Mouse (Mus musculus) ES-Bruce4 (cell line): ENCODE measurements at regions not wholly inside any gene's neighbourhood (a gene's known extent, or its start where the extent isn't known, plus 50 kb on each side); places are given as distances from the start of the nearest gene placed in this dataset.

Experiments used
- H3K27ac ChIP-seq: 2 replicates; pipeline ENCODE4 v1.5.1; 2012; ENCODE audit warnings: low read length, inconsistent platforms; ENCODE audit not compliant: insufficient read depth
- H3K27me3 ChIP-seq: 2 replicates; pipeline ENCODE4 v1.6.1; 2012; ENCODE audit warnings: mild to moderate bottlenecking, low read length, inconsistent platforms; ENCODE audit not compliant: control insufficient read depth, poor library complexity, insufficient read depth, severe bottlenecking
- H3K36me3 ChIP-seq: 2 replicates; pipeline ENCODE4 v1.6.1; 2012; ENCODE audit warnings: inconsistent platforms, mild to moderate bottlenecking, low read length, moderate library complexity; ENCODE audit not compliant: control insufficient read depth, poor library complexity, insufficient read depth, severe bottlenecking
- H3K4me1 ChIP-seq: one replicate; pipeline ENCODE4 v1.8.1; 2011; ENCODE audit warnings: low read length; ENCODE audit not compliant: control insufficient read depth, insufficient read depth
- H3K4me3 ChIP-seq: 2 replicates; pipeline ENCODE4 v1.5.1; 2011; ENCODE audit warnings: low read depth, mild to moderate bottlenecking, low read length
- H3K9ac ChIP-seq: 2 replicates; pipeline ENCODE4 v1.6.1; 2012; ENCODE audit warnings: low read depth, mild to moderate bottlenecking, inconsistent platforms; ENCODE audit not compliant: poor library complexity, severe bottlenecking
- H3K9me3 ChIP-seq: replicated peaks from 2 replicates; pipeline ENCODE4 v1.6.1; 2012; ENCODE audit warnings: mild to moderate bottlenecking, low read length, inconsistent platforms; ENCODE audit not compliant: control insufficient read depth, poor library complexity, insufficient read depth, severe bottlenecking
- CTCF ChIP-seq: IDR thresholded peaks from one replicate; pipeline ENCODE4 v1.8.1; 2011; ENCODE audit warnings: low read depth, low read length
- EP300 ChIP-seq: IDR thresholded peaks from 2 replicates; pipeline ENCODE4 v1.6.1; 2011; ENCODE audit warnings: low read depth, low read length; ENCODE audit not compliant: insufficient read depth
- POLR2A ChIP-seq: IDR thresholded peaks from one replicate; pipeline ENCODE4 v1.8.1; 2011; ENCODE audit warnings: low read length; ENCODE audit not compliant: insufficient read depth

DNA sequence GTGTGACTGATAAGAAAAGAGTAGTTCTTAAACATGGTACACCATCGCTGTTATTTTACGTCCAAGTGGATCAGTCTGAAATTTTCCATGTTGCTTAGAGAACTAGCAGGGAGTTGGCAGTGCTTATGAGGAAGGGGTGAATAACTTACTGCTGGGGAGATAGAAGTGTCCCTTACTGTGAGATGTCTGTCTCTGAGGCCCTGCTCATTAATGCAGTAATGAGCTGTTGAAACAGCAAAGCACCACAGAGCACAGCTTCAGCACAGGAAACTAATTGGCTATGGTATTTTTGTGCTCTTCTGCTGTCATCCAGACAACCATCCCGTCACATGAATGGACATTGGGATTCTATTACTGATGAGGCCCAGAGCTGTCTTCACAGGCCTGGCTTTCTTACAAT lies 988.0 kb downstream of the Serpinb8 start:
- Histone ChIP-seq H3K4me3 (no peak overlapping the region), H3K9me3 (no peaks in the 10 kb centered on the region)

DNA sequence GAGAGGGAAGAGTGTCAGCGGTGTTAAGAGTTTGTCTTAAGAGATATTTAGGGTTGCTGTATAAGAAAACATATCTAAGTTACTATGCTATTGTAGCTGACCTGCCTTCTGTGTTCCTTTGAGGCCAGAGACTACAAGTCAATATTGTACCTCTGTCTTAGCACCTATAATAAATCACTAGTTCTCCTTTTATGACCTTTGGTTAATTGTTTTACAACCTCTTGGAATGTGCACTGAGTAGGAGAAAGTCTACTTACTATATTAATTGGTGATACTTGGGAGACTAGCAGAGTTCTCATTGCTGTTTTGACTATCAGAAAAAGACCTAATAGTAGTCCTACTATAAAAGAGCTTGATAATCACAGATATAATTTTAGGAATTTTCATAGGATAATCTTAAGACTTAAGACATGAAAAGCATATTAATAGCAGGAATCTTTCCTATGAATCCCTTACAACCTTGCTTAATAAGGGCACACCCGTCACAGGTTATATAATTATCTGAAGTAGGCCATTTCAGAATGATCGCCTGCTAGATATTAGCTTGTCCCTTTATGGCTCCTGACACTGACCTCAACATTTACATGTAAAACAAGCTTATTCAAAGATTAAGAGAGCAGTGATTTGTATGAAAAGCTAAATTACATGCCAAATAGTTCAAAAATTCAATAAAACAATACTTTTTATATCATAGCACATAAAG lies 1003.1 kb downstream of the Serpinb8 start:
- no peaks in the 10 kb centered on the region for H3K36me3 ChIP-seq
- H3K9me3 ChIP-seq, result no peaks in the 10 kb centered on the region
- H3K27me3 ChIP-seq, result no peaks in the 10 kb centered on the region
- H3K9ac ChIP-seq, result no peak overlapping the region
- TF ChIP-seq EP300 (no peak), POLR2A (no peak), CTCF (no peak)
- no peak overlapping the region for H3K4me3 ChIP-seq
- no peak overlapping the region for H3K27ac ChIP-seq
- no peaks in the 10 kb centered on the region for H3K4me1 ChIP-seq

More for the DNA sequence above, 988.0 kb downstream of the Serpinb8 start:
- no peaks in the 10 kb centered on the region for H3K4me1 ChIP-seq
- H3K9ac ChIP-seq, result no peak overlapping the region
- H3K36me3 ChIP-seq, result no peaks in the 10 kb centered on the region
- no peaks in the 10 kb centered on the region for H3K27me3 ChIP-seq
- TF ChIP-seq CTCF (no peak), POLR2A (no peak), EP300 (no peak)
- H3K27ac ChIP-seq, result no peak overlapping the region

GRCm38 (mm10) chr1:108597129-108597528 lies 1007.3 kb downstream of the Serpinb8 start:
- Histone ChIP-seq H3K9me3 (no peaks in the 10 kb centered on the region), H3K27ac (no peak overlapping the region), H3K36me3 (no peaks in the 10 kb centered on the region), H3K9ac (no peak overlapping the region), H3K4me1 (no peaks in the 10 kb centered on the region), H3K4me3 (no peak overlapping the region), H3K27me3 (no peaks in the 10 kb centered on the region)
- no peak for TF ChIP-seq EP300
- TF ChIP-seq POLR2A, result no peak
